Mouse (Mus musculus) testis, adult 2 months (tissue): ENCODE results near the gene Wfs1.

Experiments used
- CTCF ChIP-seq: fragments of 200-500 bp; IDR thresholded peaks from 2 replicates; pipeline ENCODE4 v1.5.1; 2012; ENCODE audit warnings: low read depth, mild to moderate bottlenecking, inconsistent platforms, low read length, moderate library complexity; ENCODE audit not compliant: control insufficient read depth, insufficient read depth, insufficient replicate concordance
- POLR2A ChIP-seq: fragments of 200-500 bp; IDR thresholded peaks from 2 replicates; pipeline ENCODE4 v1.6.1; 2012; ENCODE audit warnings: low read depth, mild to moderate bottlenecking, inconsistent platforms, low read length, moderate library complexity; ENCODE audit not compliant: control insufficient read depth

DNA sequence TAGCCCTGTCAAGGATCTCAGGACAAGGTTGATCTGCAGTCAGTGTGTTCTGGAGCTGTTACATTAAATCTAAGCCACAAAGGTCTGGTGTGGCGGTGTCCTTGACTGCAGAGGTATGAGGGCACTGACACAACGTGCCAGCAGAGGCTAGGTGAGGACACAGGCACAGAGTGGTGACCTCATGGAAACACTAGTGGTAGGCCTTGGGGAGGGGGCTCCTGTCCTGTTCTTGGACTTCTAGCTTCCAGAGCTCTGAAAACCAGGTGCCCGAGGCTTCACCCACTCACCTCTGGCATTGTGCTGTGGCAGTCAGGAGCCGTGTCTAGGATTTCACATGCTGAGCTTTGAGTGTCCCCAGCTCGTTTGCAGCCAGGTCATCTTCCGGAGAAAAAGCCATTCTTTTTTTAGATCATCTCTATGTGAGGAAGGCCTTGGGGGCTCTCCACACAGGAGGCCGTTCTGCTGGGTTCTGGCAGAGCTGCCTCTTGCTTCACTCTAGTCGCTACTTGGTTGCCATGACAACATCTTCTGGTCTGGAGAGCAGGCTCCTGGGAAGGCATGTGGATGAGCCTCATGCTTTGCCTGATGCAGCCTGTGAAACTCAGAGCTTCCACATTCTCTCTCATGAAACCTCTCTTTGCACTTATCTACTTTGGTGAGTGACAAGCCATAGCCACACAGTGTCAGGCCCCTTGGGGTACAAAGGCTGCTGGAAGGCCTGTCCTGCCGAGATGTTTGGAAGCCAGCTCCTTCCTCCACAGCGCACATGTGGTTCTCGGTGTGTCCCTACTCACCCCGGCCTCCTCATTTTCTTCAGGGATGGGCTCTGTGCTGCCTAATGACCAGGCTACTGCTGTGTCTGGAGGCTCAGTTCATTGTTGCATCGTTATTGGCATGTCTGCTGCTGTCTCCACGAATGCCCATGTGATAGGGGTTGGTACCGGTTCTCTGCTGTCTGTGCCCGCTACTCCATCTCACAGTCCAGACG is 53.2 kb downstream of the Wfs1 start:
- TF ChIP-seq CTCF (no peak), POLR2A (no peak)
